Mouse (Mus musculus): Measurements from ENCODE around the gene Fahd1. TPM values are rescaled to one million over a fixed set of nuclear protein-coding genes. Genes with fewer than 3 reads are reported as not detected.

Fahd1 gene
- polyA plus RNA-seq, 1 experiment from 2014 or later: 26.0 TPM

GRCm38 (mm10) chr17:24878531-24878930, 28.4 kb upstream of the Fahd1 start:
- H3K4me2 ChIP-seq: no peak overlapping the region
- 76% methylated on average over 8 of the region's 8 CpGs for WGBS
- no peaks in the 10 kb centered on the region for H3K9me3 ChIP-seq (replicated peaks)
- no peaks in the 10 kb centered on the region for H3K27me3 ChIP-seq (replicated peaks)
- no peak overlapping the region for H3K9ac ChIP-seq (replicated peaks)
- H3K4me1 ChIP-seq: no peaks in the 10 kb centered on the region
- H3K4me3 ChIP-seq (replicated peaks): no peak overlapping the region
- H3K27ac ChIP-seq (replicated peaks): no peak overlapping the region
- ATAC-seq (ENCODE audit: low FRiP score): no peak
- H3K36me3 ChIP-seq: peaks cover 14% of the 10 kb centered on the region

GRCm38 (mm10) chr17:24878117-24878397, 27.9 kb upstream of the Fahd1 start:
- H3K4me2 ChIP-seq: no peak overlapping the region
- no peak overlapping the region for H3K9ac ChIP-seq (replicated peaks)
- no peaks in the 10 kb centered on the region for H3K27me3 ChIP-seq (replicated peaks)
- H3K4me1 ChIP-seq: no peaks in the 10 kb centered on the region
- no peaks in the 10 kb centered on the region for H3K9me3 ChIP-seq (replicated peaks)
- ATAC-seq (ENCODE audit: low FRiP score): no peak
- 52% methylated on average over 5 of the region's 5 CpGs for WGBS
- H3K4me3 ChIP-seq (replicated peaks): no peak overlapping the region
- H3K36me3 ChIP-seq: peaks cover 9% of the 10 kb centered on the region
- no peak overlapping the region for H3K27ac ChIP-seq (replicated peaks)

GRCm38 (mm10) chr17:24877336-24878116, 27.4 kb upstream of the Fahd1 start:
- Histone ChIP-seq H3K4me1 (no peaks in the 10 kb centered on the region), H3K9me3 (replicated peaks) (no peaks in the 10 kb centered on the region), H3K36me3 (peaks cover 4% of the 10 kb centered on the region), H3K4me3 (replicated peaks) (no peak overlapping the region), H3K27ac (replicated peaks) (no peak overlapping the region), H3K4me2 (no peak overlapping the region), H3K27me3 (replicated peaks) (no peaks in the 10 kb centered on the region), H3K9ac (replicated peaks) (no peak overlapping the region)
- WGBS: 75% methylated on average over 10 of the region's 10 CpGs
- no peak for ATAC-seq (ENCODE audit: low FRiP score)

GRCm38 (mm10) chr17:24874989-24875388, 24.8 kb upstream of the Fahd1 start:
- H3K4me3 ChIP-seq (replicated peaks): no peak overlapping the region
- no peaks in the 10 kb centered on the region for H3K9me3 ChIP-seq (replicated peaks)
- H3K27me3 ChIP-seq (replicated peaks): no peaks in the 10 kb centered on the region
- H3K4me2 ChIP-seq: no peak overlapping the region
- WGBS: 86% methylated on average over 8 of the region's 8 CpGs
- no peak overlapping the region for H3K27ac ChIP-seq (replicated peaks)
- no peak for ATAC-seq (ENCODE audit: low FRiP score)
- H3K4me1 ChIP-seq: no peaks in the 10 kb centered on the region
- no peaks in the 10 kb centered on the region for H3K36me3 ChIP-seq
- H3K9ac ChIP-seq (replicated peaks): no peak overlapping the region

DNA sequence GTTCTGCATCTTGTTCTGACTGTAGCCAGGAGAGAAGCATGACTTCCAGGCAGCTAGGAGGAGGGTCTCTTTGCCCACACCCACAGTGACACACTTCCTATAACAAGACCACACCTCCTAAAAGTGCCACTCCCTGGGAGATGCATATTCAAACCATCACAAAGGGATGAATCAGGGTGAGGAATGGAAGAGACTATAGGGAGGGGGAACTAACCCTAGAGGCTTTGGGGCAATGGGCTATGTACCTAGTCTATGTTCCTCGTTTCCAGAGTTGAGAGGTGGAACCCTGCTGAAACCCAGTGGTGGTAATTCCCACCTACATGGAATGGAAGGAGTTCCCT, 24.2 kb upstream of the Fahd1 start:
- H3K4me2 ChIP-seq: no peak overlapping the region
- H3K27me3 ChIP-seq (replicated peaks): no peaks in the 10 kb centered on the region
- H3K36me3 ChIP-seq: no peaks in the 10 kb centered on the region
- 53% methylated on average over 1 of the region's 1 CpGs for WGBS
- H3K9ac ChIP-seq (replicated peaks): no peak overlapping the region
- H3K4me1 ChIP-seq: no peaks in the 10 kb centered on the region
- no peak for ATAC-seq (ENCODE audit: low FRiP score)
- no peak overlapping the region for H3K4me3 ChIP-seq (replicated peaks)
- H3K27ac ChIP-seq (replicated peaks): no peak overlapping the region
- H3K9me3 ChIP-seq (replicated peaks): no peaks in the 10 kb centered on the region

- WGBS: 46% methylated on average over 4 of the region's 4 CpGs
- H3K9me3 ChIP-seq (replicated peaks): no peaks in the 10 kb centered on the region
- no peak overlapping the region for H3K27ac ChIP-seq (replicated peaks)
- no peak overlapping the region for H3K4me2 ChIP-seq
- H3K27me3 ChIP-seq (replicated peaks): no peaks in the 10 kb centered on the region
- no peaks in the 10 kb centered on the region for H3K36me3 ChIP-seq
- no peak overlapping the region for H3K9ac ChIP-seq (replicated peaks)
- no peak overlapping the region for H3K4me3 ChIP-seq (replicated peaks)
- no peaks in the 10 kb centered on the region for H3K4me1 ChIP-seq
- ATAC-seq (ENCODE audit: low FRiP score): no peak
Measured at GRCm38 (mm10) chr17:24873695-24874404, 23.7 kb upstream of the Fahd1 start.

DNA sequence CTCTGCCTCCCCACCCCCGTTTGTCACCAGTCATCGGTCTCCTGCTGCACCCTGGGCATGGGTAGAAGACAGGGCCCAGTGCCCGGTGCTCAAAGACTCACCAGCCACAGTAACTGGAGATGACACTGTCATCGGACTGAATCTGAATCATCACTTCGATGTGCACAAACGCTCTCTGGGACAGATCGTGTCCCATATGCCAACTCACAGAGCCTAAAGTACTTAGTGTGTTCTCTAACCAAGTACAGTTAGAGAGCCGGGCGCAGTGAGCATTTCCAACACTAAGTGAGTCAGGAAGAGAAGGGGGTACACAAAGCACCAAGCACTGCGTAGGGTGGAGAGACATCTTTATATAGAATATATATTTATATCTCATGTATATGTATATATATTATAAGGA, 17.8 kb upstream of the Fahd1 start:
- WGBS: 95% methylated on average over 10 of the region's 10 CpGs
- Histone ChIP-seq H3K4me3 (replicated peaks) (no peak overlapping the region), H3K9me3 (replicated peaks) (no peaks in the 10 kb centered on the region), H3K4me2 (no peak overlapping the region), H3K36me3 (peaks cover 34% of the 10 kb centered on the region), H3K9ac (replicated peaks) (no peak overlapping the region), H3K4me1 (no peaks in the 10 kb centered on the region), H3K27ac (replicated peaks) (no peak overlapping the region), H3K27me3 (replicated peaks) (no peaks in the 10 kb centered on the region)
- ATAC-seq (ENCODE audit: low FRiP score): no peak

GRCm38 (mm10) chr17:24865776-24866175, 15.6 kb upstream of the Fahd1 start, which contains the start of gene Igfals:
TSS of gene Igfals (plus strand) at chr17:24865997.
- H3K4me3 ChIP-seq (replicated peaks): no peak within 1 kb of the TSS
- whole genome bisulfite sequencing: 90% methylated on average over 8 of the region's 8 CpGs
- peaks cover 52% of the 10 kb centered on the region for H3K36me3 ChIP-seq
- H3K4me2 ChIP-seq: no peak within 1 kb of the TSS
- no peaks in the 10 kb centered on the region for H3K9me3 ChIP-seq (replicated peaks)
- no peak within 1 kb of the TSS for H3K9ac ChIP-seq (replicated peaks)
- H3K27ac ChIP-seq (replicated peaks): no peak within 1 kb of the TSS
- no peak for ATAC-seq (ENCODE audit: low FRiP score)
- no peaks in the 10 kb centered on the region for H3K4me1 ChIP-seq
- H3K27me3 ChIP-seq (replicated peaks): no peaks in the 10 kb centered on the region

GRCm38 (mm10) chr17:24861785-24862184, 11.6 kb upstream of the Fahd1 start:
- no peak overlapping the region for H3K4me2 ChIP-seq
- ATAC-seq (ENCODE audit: low FRiP score): no peak
- no peak overlapping the region for H3K9ac ChIP-seq (replicated peaks)
- H3K36me3 ChIP-seq: peaks cover 83% of the 10 kb centered on the region
- H3K4me3 ChIP-seq (replicated peaks): no peak overlapping the region
- 96% methylated on average over 3 of the region's 3 CpGs for WGBS
- H3K27ac ChIP-seq (replicated peaks): no peak overlapping the region
- no peaks in the 10 kb centered on the region for H3K9me3 ChIP-seq (replicated peaks)
- no peaks in the 10 kb centered on the region for H3K27me3 ChIP-seq (replicated peaks)
- H3K4me1 ChIP-seq: no peaks in the 10 kb centered on the region

DNA sequence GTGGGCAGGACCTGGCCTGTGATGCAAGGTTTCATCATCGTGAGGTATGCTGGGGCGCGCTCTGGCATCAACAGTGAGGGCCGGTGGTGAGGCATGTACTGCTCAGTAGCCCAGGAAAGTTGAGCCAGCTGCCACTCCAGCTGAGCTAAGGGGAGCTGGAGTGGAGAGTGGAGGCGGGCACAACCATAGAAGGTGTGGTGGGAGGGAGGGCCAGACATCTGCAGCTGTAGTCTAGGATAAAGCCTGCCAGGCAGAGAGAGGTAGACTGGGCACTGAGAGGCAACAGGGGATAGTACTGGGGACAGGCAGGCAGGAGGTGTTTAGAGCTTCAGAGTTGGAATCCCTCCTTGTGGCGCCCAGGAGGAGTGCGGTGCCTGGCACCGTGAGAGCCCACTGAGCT, 9.9 kb upstream of the Fahd1 start:
- Histone ChIP-seq H3K36me3 (peaks cover 83% of the 10 kb centered on the region), H3K4me1 (no peaks in the 10 kb centered on the region), H3K4me2 (no peak overlapping the region), H3K27me3 (replicated peaks) (no peaks in the 10 kb centered on the region), H3K9ac (replicated peaks) (no peak overlapping the region), H3K27ac (replicated peaks) (no peak overlapping the region), H3K4me3 (replicated peaks) (no peak overlapping the region), H3K9me3 (replicated peaks) (no peaks in the 10 kb centered on the region)
- WGBS: 92% methylated on average over 8 of the region's 8 CpGs
- no peak for ATAC-seq (ENCODE audit: low FRiP score)

- Histone ChIP-seq H3K4me1 (no peaks in the 10 kb centered on the region), H3K9ac (replicated peaks) (no peak overlapping the region), H3K4me3 (replicated peaks) (no peak overlapping the region), H3K36me3 (peaks cover 74% of the 10 kb centered on the region), H3K27ac (replicated peaks) (no peak overlapping the region), H3K27me3 (replicated peaks) (no peaks in the 10 kb centered on the region), H3K4me2 (no peak overlapping the region), H3K9me3 (replicated peaks) (no peaks in the 10 kb centered on the region)
- WGBS: 89% methylated on average over 6 of the region's 6 CpGs
- ATAC-seq (ENCODE audit: low FRiP score): no peak
Measured at GRCm38 (mm10) chr17:24858967-24859366, 8.8 kb upstream of the Fahd1 start.

- H3K9me3 ChIP-seq (replicated peaks): no peaks in the 10 kb centered on the region
- WGBS: 91% methylated on average over 8 of the region's 8 CpGs
- ATAC-seq (ENCODE audit: low FRiP score): no peak
- no peak overlapping the region for H3K4me3 ChIP-seq (replicated peaks)
- no peak overlapping the region for H3K4me2 ChIP-seq
- no peak overlapping the region for H3K27ac ChIP-seq (replicated peaks)
- no peaks in the 10 kb centered on the region for H3K27me3 ChIP-seq (replicated peaks)
- H3K9ac ChIP-seq (replicated peaks): no peak overlapping the region
- peaks cover 75% of the 10 kb centered on the region for H3K36me3 ChIP-seq
- no peaks in the 10 kb centered on the region for H3K4me1 ChIP-seq
Measured at GRCm38 (mm10) chr17:24857831-24858470, 7.8 kb upstream of the Fahd1 start.
